Mouse (Mus musculus) large intestine, adult 2 months (tissue): ENCODE measurements around the gene Gm3045. TPM values are rescaled to one million over a fixed set of nuclear protein-coding genes. Genes with fewer than 3 reads are reported as not detected.

ENCODE experiments used
- DNase-seq: peaks from one replicate; pipeline ENCODE4 v3.0.0-alpha.2; 2012; ENCODE audit warnings: low read depth, low spot score
- WGBS: fragments of 180-500 bp; shearing (Covaris S2); methylation state at CpG from one replicate; pipeline ENCODE4 v1.1.7; 2018; 5-methylcytosine and 5-hydroxymethylcytosine counted together
- polyA plus RNA-seq: library from polyadenylated mRNA; depleted of rRNA; stranded (reverse); fragments of >200 nt; gene quantifications from 2 replicates; pipeline ENCODE4 v1.2.3, GENCODE M21; 2012; rRNA removed

The Gm3045 gene
- polyA plus RNA-seq: not detected in 2 replicates

- 61% methylated on average over 4 of the region's 4 CpGs for WGBS
These were observed at the start of gene Gm3045 for GRCm38 (mm10) chr13:56426365-56426764. Gene Gm3045, plus strand, starts transcription at chr13:56426594.

GRCm38 (mm10) chr13:56380855-56381685 is 45.3 kb upstream of the Gm3045 start:
- WGBS: 56% methylated on average over 14 of the region's 14 CpGs
- no peak for DNase-seq

More at GRCm38 (mm10) chr13:56426365-56426764, at the start of gene Gm3045:
- no peak for DNase-seq

GRCm38 (mm10) chr13:56383406-56383805 is 43.0 kb upstream of the Gm3045 start:
- no peak for DNase-seq
- 57% methylated on average over 3 of the region's 3 CpGs for WGBS

- DNase-seq: no peak
- WGBS: 35% methylated on average over 9 of the region's 9 CpGs
These were observed 40.0 kb upstream of the Gm3045 start for GRCm38 (mm10) chr13:56386411-56386810.

- DNase-seq: no peak
- WGBS: 37% methylated on average over 5 of the region's 5 CpGs
These were observed 39.0 kb upstream of the Gm3045 start for GRCm38 (mm10) chr13:56387374-56387773.

- DNase-seq: no peak
- 44% methylated on average over 1 of the region's 1 CpGs for WGBS
These were observed 38.4 kb upstream of the Gm3045 start for GRCm38 (mm10) chr13:56388042-56388441.

- WGBS: 43% methylated on average over 5 of the region's 5 CpGs
- DNase-seq: no peak
These were observed 28.8 kb upstream of the Gm3045 start for GRCm38 (mm10) chr13:56397572-56397971.

- no peak for DNase-seq
- WGBS: 34% methylated on average over 4 of the region's 4 CpGs
These were observed 25.2 kb upstream of the Gm3045 start for GRCm38 (mm10) chr13:56401186-56401585.

GRCm38 (mm10) chr13:56403381-56404086 is 22.9 kb upstream of the Gm3045 start:
- no peak for DNase-seq
- 83% methylated on average over 8 of the region's 8 CpGs for WGBS

- DNase-seq: no peak
- WGBS: 69% methylated on average over 6 of the region's 6 CpGs
These were observed 21.8 kb upstream of the Gm3045 start for GRCm38 (mm10) chr13:56404511-56405140.

GRCm38 (mm10) chr13:56412286-56412873 is 14.0 kb upstream of the Gm3045 start:
- 85% methylated on average over 9 of the region's 9 CpGs for WGBS

GRCm38 (mm10) chr13:56418685-56419483 is 7.5 kb upstream of the Gm3045 start:
- WGBS: 38% methylated on average over 13 of the region's 13 CpGs
- no peak for DNase-seq

More at GRCm38 (mm10) chr13:56412286-56412873, 14.0 kb upstream of the Gm3045 start:
- no peak for DNase-seq

GRCm38 (mm10) chr13:56419538-56419937 is 6.9 kb upstream of the Gm3045 start:
- no peak for DNase-seq
- WGBS: 57% methylated on average over 6 of the region's 6 CpGs

- peak; percentile 18 for DNase-seq
- WGBS: 21% methylated on average over 16 of the region's 16 CpGs
These were observed 4.2 kb upstream of the Gm3045 start for GRCm38 (mm10) chr13:56422072-56422723.

GRCm38 (mm10) chr13:56425931-56426330 is 463 bp upstream of the Gm3045 start:
- DNase-seq: no peak
- 36% methylated on average over 7 of the region's 7 CpGs for WGBS

- DNase-seq: no peak
- WGBS: 34% methylated on average over 16 of the region's 16 CpGs
These were observed 2.5 kb downstream of the Gm3045 start for GRCm38 (mm10) chr13:56428724-56429500.

GRCm38 (mm10) chr13:56432496-56432895 is 6.1 kb downstream of the Gm3045 start:
- 79% methylated on average over 12 of the region's 12 CpGs for WGBS
- DNase-seq: no peak

- 24% methylated on average over 10 of the region's 10 CpGs for WGBS
- no peak for DNase-seq
These were observed 7.1 kb downstream of the Gm3045 start for GRCm38 (mm10) chr13:56433466-56433865.
